Mouse (Mus musculus) thymus, adult 2 months (tissue): ENCODE measurements around the gene Shroom3.

Experiments
- CTCF ChIP-seq: fragments of 200-500 bp; IDR thresholded peaks from 2 replicates; pipeline ENCODE4 v1.5.1; 2012; ENCODE audit warnings: mild to moderate bottlenecking, control low read depth, low read length, moderate library complexity, borderline replicate concordance; ENCODE audit not compliant: control insufficient read depth, poor library complexity, insufficient read depth; ENCODE audit errors: extremely low read depth
- POLR2A ChIP-seq: fragments of 200-500 bp; IDR thresholded peaks from 2 replicates; pipeline ENCODE4 v1.6.1; 2012; ENCODE audit warnings: mild to moderate bottlenecking, low read length, control low read depth, moderate library complexity; ENCODE audit not compliant: control insufficient read depth, poor library complexity, insufficient read depth; ENCODE audit errors: extremely low read depth

DNA sequence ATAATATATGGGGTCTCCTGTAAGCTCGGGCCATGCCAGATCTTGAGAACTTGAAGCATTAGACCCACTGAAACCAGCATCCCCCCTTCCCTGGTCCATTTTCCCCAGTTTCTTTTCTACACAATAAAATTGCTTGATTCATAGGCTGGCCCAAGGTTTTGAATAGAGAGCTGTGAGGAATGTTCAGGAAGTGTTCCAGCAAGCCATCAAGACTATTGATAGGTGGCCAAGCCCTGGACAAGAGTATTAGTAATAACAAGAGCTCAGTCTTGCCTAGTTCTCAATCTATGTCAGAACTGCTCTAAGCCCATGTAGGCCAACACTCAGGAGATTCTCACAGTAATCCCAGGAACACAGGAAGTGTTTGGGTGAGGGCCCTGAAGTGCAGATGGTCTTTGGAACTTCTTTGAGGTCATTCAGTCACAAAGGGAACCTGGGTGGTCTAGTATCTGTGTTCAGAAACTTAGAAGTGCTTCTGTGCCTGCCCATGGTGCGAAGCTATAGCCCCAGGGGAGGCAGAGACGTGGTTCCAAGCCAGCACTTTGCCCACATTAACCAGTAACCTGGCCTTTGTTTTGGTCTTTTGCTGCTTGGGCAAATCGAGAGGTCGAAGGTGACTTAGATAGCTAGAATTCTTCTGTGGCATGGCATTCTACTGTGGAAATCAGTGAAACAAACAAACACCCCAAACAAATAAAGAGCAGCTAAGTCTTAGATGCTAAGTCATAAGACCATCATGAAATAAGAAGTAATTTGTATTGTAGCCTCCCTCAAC lies 29.6 kb downstream of the Shroom3 start:
- no peak for TF ChIP-seq CTCF
- no peak for TF ChIP-seq POLR2A
